8 mouse cellular contexts compared by ENCODE assay signal in genomic region chr2:58711935-58712334, GRCm38 (mm10).
DNase-seq lines count a peak whose midpoint lies in the region; ATAC-seq lines count a peak whose summit lies in the region.

No protein-coding gene starts in this region.

- WGBS in forebrain, embryonic 13.5 days = 41% methylated on average over 5 of the region's 5 CpGs
- 75% methylated on average over 5 of the region's 5 CpGs for WGBS in forebrain, embryonic 11.5 days
- WGBS in stomach, embryonic 16.5 days = 40% methylated on average over 5 of the region's 5 CpGs

- no peak overlapping the region for H3K27ac ChIP-seq in forebrain, embryonic 13.5 days
- H3K27ac ChIP-seq in forebrain, embryonic 11.5 days (ENCODE audit: low read depth, low read length) = no peak overlapping the region
- peak overlapping the region; percentile 48 for H3K27ac ChIP-seq in stomach, embryonic 16.5 days (ENCODE audit: low read length)

- H3K4me1 ChIP-seq in forebrain, embryonic 13.5 days = peaks cover 6% of the 10 kb centered on the region; the same call in 1 of the 2 replicates
- H3K4me1 ChIP-seq in forebrain, embryonic 11.5 days (replicated peaks; ENCODE audit: control insufficient read depth, insufficient read depth, low read length) = no peaks in the 10 kb centered on the region
- peaks cover 12% of the 10 kb centered on the region for H3K4me1 ChIP-seq in stomach, embryonic 16.5 days (ENCODE audit: control insufficient read depth, insufficient read depth, low read length)

- H3K9ac ChIP-seq in forebrain, embryonic 13.5 days = no peak overlapping the region
- H3K9ac ChIP-seq in forebrain, embryonic 11.5 days (ENCODE audit: low read length) = no peak overlapping the region
- H3K9ac ChIP-seq in stomach, embryonic 16.5 days (ENCODE audit: low read length) = no peak overlapping the region

- H3K9me3 ChIP-seq in forebrain, embryonic 13.5 days (replicated peaks) = no peaks in the 10 kb centered on the region
- H3K9me3 ChIP-seq in forebrain, embryonic 11.5 days (ENCODE audit: control insufficient read depth, low read length) = no peaks in the 10 kb centered on the region
- H3K9me3 ChIP-seq in stomach, embryonic 16.5 days (replicated peaks; ENCODE audit: control insufficient read depth, low read length) = no peaks in the 10 kb centered on the region

- DNase-seq in forebrain, embryonic 11.5 days (ENCODE audit: low spot score) = no peak
- peak; percentile 43 to 47 for DNase-seq in adrenal gland, adult 18-20 months (ENCODE audit: low spot score in 2 of 2)
- peak; percentile 53 to 62 for DNase-seq in gastrocnemius, postnatal 36 days
- peak; percentile 89 to 90 for DNase-seq in kidney, adult 8-10 months
- DNase-seq in lung, adult 18-20 months = peak; percentile 66 to 69
- DNase-seq in B cell, adult 2 months = no peak

- H3K4me2 ChIP-seq in forebrain, embryonic 13.5 days = no peak overlapping the region
- H3K4me2 ChIP-seq in forebrain, embryonic 11.5 days (ENCODE audit: low read depth, low read length, severe bottlenecking) = no peak overlapping the region
- no peak overlapping the region for H3K4me2 ChIP-seq in stomach, embryonic 16.5 days (ENCODE audit: low read depth, low read length)

- H3K27me3 ChIP-seq in forebrain, embryonic 13.5 days = no peaks in the 10 kb centered on the region
- H3K27me3 ChIP-seq in forebrain, embryonic 11.5 days (ENCODE audit: control insufficient read depth, insufficient read depth, low read length) = no peaks in the 10 kb centered on the region
- H3K27me3 ChIP-seq in stomach, embryonic 16.5 days (ENCODE audit: control insufficient read depth, insufficient read depth, low read length) = no peaks in the 10 kb centered on the region

- intact Hi-C loops in gastrocnemius, postnatal 36 days (cut with DNase I) = no loop called here

- no peaks in the 10 kb centered on the region for H3K36me3 ChIP-seq in forebrain, embryonic 13.5 days (ENCODE audit: poor library complexity, severe bottlenecking)
- no peaks in the 10 kb centered on the region for H3K36me3 ChIP-seq in forebrain, embryonic 11.5 days (ENCODE audit: control insufficient read depth, insufficient read depth, low read length)
- H3K36me3 ChIP-seq in stomach, embryonic 16.5 days (ENCODE audit: control insufficient read depth, insufficient read depth, low read length) = no peaks in the 10 kb centered on the region

- ATAC-seq in forebrain, embryonic 13.5 days = peak; percentile 57; the same call in 1 of the 2 replicates
- no peak for ATAC-seq in forebrain, embryonic 11.5 days (replicated peaks; ENCODE audit: low FRiP score)
- peak; percentile 56; the same call in 1 of the 2 replicates for ATAC-seq in stomach, embryonic 16.5 days (ENCODE audit: insufficient read depth, low FRiP score)

- H3K4me3 ChIP-seq in forebrain, embryonic 13.5 days = no peak overlapping the region
- no peak overlapping the region for H3K4me3 ChIP-seq in forebrain, embryonic 11.5 days (ENCODE audit: low read depth, low read length)
- no peak overlapping the region for H3K4me3 ChIP-seq in stomach, embryonic 16.5 days (replicated peaks; ENCODE audit: low read length)

Comparison
In these comparisons a context has a peak if more than half of its experiments do, and no peak if none do; other contexts are left out.
1. DNase-seq: peak in adrenal gland, adult 18-20 months (2 of 2), gastrocnemius, postnatal 36 days (2 of 2), kidney, adult 8-10 months (2 of 2) and lung, adult 18-20 months (2 of 2); none in forebrain, embryonic 11.5 days (single experiment) and B cell, adult 2 months (0 of 2).